Mouse (Mus musculus): ENCODE measurements around the gene Cxcr4.

DNA sequence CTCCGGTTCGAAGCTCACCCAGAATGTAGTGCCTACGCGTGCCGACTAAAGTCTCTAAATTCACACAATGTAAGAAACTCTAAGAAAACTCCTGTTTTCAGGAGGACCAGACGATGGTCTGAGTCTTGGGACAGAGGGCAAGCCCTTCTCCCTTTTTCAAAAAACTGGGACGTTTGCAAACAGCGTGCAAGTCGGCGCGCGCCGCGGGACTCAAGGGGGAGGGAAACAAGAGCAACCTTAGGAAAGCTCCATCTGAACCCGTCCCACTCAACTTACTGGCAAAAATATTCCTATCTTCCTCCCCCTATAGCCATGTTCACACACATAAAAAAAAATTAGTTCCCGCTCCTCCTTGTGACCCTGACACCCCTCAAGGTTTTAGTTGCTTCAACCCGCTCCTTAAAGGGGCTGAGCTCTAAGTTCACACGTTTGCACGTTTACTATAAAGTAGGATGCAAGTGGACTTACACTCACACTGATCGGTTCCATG lies 327 bp downstream of the Cxcr4 start:
- no peak for TF ChIP-seq CTCF (IDR thresholded peaks at IDR 0.05; ENCODE audit: borderline replicate concordance, control insufficient read depth, extremely low read depth, insufficient read depth, low read length, poor library complexity)
- no peak for TF ChIP-seq POLR2A (IDR thresholded peaks at IDR 0.05; ENCODE audit: control insufficient read depth, extremely low read depth, insufficient read depth, low read length, poor library complexity)

Measured in thymus, adult 2 months (tissue).